Mouse (Mus musculus) naive thymus-derived CD4-positive, alpha-beta T cell, adult 5 months (primary cell): Measurements from ENCODE around the gene Fgf2. TPM values are rescaled to one million over a fixed set of nuclear protein-coding genes. Genes with fewer than 3 reads are reported as not detected.

Experiments used
- polyA plus RNA-seq: library from polyadenylated mRNA; unstranded; fragments of 100-300 nt; shearing (Covaris generic); gene quantifications from one replicate; pipeline ENCODE4 v1.2.1, GENCODE M21; 2017

Gene Fgf2
- 0.61 TPM for polyA plus RNA-seq

GRCm38 (mm10) chr3:37348221-37349165 is at the start of gene Fgf2:
Gene Fgf2, plus strand, starts transcription at chr3:37348346.

GRCm38 (mm10) chr3:37312370-37312941 is 35.7 kb upstream of the Fgf2 start, which contains the start of the genes Bbs12 and Cetn4:
Gene Bbs12, plus strand, starts transcription at chr3:37312554.
Gene Cetn4, minus strand, starts transcription at chr3:37312708.

GRCm38 (mm10) chr3:37419458-37419991 is 71.4 kb downstream of the Fgf2 start, which contains the start of gene Spata5:
Gene Spata5, plus strand, starts transcription at chr3:37419896.

GRCm38 (mm10) chr3:37420072-37420471 is 71.9 kb downstream of the Fgf2 start, which contains the start of gene Nudt6:
Gene Nudt6, minus strand, starts transcription at chr3:37420211.

Other genes with a start within 250 kb of the Fgf2 start
- gene Il2, start 222.4 kb upstream of the Fgf2 start, polyA plus RNA-seq, result 0.36 TPM
- gene Il21, start 115.7 kb upstream of the Fgf2 start, polyA plus RNA-seq, result not detected
- 1.2 TPM for gene Bbs12, start 35.8 kb upstream of the Fgf2 start, polyA plus RNA-seq
- gene Cetn4, start 35.6 kb upstream of the Fgf2 start, polyA plus RNA-seq, result not detected
- gene Spata5, start 71.5 kb downstream of the Fgf2 start, polyA plus RNA-seq, result 45.0 TPM
- gene Nudt6, start 71.9 kb downstream of the Fgf2 start, polyA plus RNA-seq, result 32.9 TPM